Mouse (Mus musculus): Measurements from ENCODE around the gene Tmco5.

Tmco5 gene

GRCm38 (mm10) chr2:116878391-116878790, at the start of gene Tmco5:
TSS of gene Tmco5 (plus strand) at chr2:116878691.
- DNase-seq, result no peak

GRCm38 (mm10) chr2:116831863-116832262, 46.6 kb upstream of the Tmco5 start:
- DNase-seq, result no peak

- DNase-seq, result no peak
Measured at GRCm38 (mm10) chr2:116837829-116838228, 40.7 kb upstream of the Tmco5 start.

- DNase-seq, result peak in 1 of 2 experiments; percentile 52
Measured at GRCm38 (mm10) chr2:116838538-116839197, 39.8 kb upstream of the Tmco5 start.

- peak in 1 of 2 experiments; percentile 29 for DNase-seq
Measured at GRCm38 (mm10) chr2:116849980-116850636, 28.4 kb upstream of the Tmco5 start.

- no peak for DNase-seq
Measured at GRCm38 (mm10) chr2:116851356-116851755, 27.1 kb upstream of the Tmco5 start.

- DNase-seq, result no peak
Measured at GRCm38 (mm10) chr2:116852249-116852648, 26.2 kb upstream of the Tmco5 start.

GRCm38 (mm10) chr2:116858703-116859102, 19.8 kb upstream of the Tmco5 start:
- no peak for DNase-seq

- DNase-seq, result no peak
Measured at GRCm38 (mm10) chr2:116876955-116877615, 1.4 kb upstream of the Tmco5 start.

GRCm38 (mm10) chr2:116879730-116880129, 1.2 kb downstream of the Tmco5 start:
- DNase-seq, result no peak

- DNase-seq, result no peak
Measured at GRCm38 (mm10) chr2:116893316-116893987, 15.0 kb downstream of the Tmco5 start.

- DNase-seq, result peak; percentile 20 to 45
Measured at GRCm38 (mm10) chr2:116893988-116894363, 15.5 kb downstream of the Tmco5 start.

- peak; percentile 77 to 85 for DNase-seq
Measured at GRCm38 (mm10) chr2:116899615-116900272, 21.3 kb downstream of the Tmco5 start.

GRCm38 (mm10) chr2:116900273-116900843, 21.9 kb downstream of the Tmco5 start:
- DNase-seq, result no peak

- DNase-seq, result peak in 1 of 2 experiments; percentile 33
Measured at GRCm38 (mm10) chr2:116908268-116908667, 29.8 kb downstream of the Tmco5 start.

- DNase-seq, result no peak
Measured at GRCm38 (mm10) chr2:116912334-116913070, 34.0 kb downstream of the Tmco5 start.

- DNase-seq, result no peak
Measured at GRCm38 (mm10) chr2:116913677-116914405, 35.4 kb downstream of the Tmco5 start.

GRCm38 (mm10) chr2:116914636-116915035, 36.1 kb downstream of the Tmco5 start:
- no peak for DNase-seq

- DNase-seq, result no peak
Measured at GRCm38 (mm10) chr2:116918598-116918997, 40.1 kb downstream of the Tmco5 start.

- no peak for DNase-seq
Measured at GRCm38 (mm10) chr2:116922580-116923500, 44.3 kb downstream of the Tmco5 start.
